Mouse (Mus musculus) adrenal gland, postnatal 14 days (tissue): ENCODE results near the gene Gm13290. TPM values are rescaled to one million over a fixed set of nuclear protein-coding genes. Genes with fewer than 3 reads are reported as not detected.
"Not testable (repeated sequence)": the region's sequence is repeated elsewhere in the genome, so short reads cannot be mapped to it uniquely, and the experiment has no call there.

Experiments
- DNase-seq: peaks from one replicate; pipeline ENCODE4 v3.0.0; 2021; ENCODE audit warnings: mixed read lengths
- long read RNA-seq, 2 experiments: library from polyadenylated mRNA; stranded (forward); transcript quantifications; one replicate each; pipeline ENCODE4 v2.0.0; 2021
- total RNA-seq: library from RNA; stranded (reverse); gene quantifications from 2 replicates; pipeline ENCODE4 v1.2.3, GENCODE M21; 2021

Gene Gm13290
- total RNA-seq = not detected in 2 replicates
- long read RNA-seq, experiment 1 = 0 reads
- long read RNA-seq, experiment 2 = 0 reads

GRCm38 (mm10) chr4:88773534-88773933 is at the start of gene Gm13290:
Gene Gm13290, plus strand, starts transcription at chr4:88773834.
- not testable (repeated sequence) for DNase-seq

- DNase-seq = no peak
Measured at GRCm38 (mm10) chr4:88726727-88727126, 46.9 kb upstream of the Gm13290 start.

- peak; percentile 57 for DNase-seq
Measured at GRCm38 (mm10) chr4:88727324-88727723, 46.3 kb upstream of the Gm13290 start.

GRCm38 (mm10) chr4:88738480-88738879 is 35.2 kb upstream of the Gm13290 start:
- peak; percentile 82 for DNase-seq

GRCm38 (mm10) chr4:88739036-88739435 is 34.6 kb upstream of the Gm13290 start:
- no peak for DNase-seq

DNA sequence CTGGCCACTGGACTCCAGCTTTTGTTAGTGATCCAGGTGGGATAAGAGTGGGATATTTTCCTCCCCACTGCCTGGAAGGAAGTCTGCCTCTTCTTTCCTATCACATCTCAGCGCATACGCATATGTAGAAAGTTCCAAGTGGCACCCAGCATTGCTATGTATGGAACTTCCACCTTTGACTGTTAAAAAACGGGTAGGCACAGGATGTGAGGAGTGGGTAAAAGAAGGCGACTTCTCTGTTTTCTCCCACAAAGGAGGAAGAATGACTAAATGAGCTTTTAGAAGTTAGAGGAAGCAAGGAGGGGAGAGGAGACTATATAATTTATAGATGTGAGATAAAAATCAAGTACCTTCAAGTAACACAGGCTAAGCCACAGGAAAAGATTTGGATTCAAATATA is 32.2 kb upstream of the Gm13290 start:
- no peak for DNase-seq

DNA sequence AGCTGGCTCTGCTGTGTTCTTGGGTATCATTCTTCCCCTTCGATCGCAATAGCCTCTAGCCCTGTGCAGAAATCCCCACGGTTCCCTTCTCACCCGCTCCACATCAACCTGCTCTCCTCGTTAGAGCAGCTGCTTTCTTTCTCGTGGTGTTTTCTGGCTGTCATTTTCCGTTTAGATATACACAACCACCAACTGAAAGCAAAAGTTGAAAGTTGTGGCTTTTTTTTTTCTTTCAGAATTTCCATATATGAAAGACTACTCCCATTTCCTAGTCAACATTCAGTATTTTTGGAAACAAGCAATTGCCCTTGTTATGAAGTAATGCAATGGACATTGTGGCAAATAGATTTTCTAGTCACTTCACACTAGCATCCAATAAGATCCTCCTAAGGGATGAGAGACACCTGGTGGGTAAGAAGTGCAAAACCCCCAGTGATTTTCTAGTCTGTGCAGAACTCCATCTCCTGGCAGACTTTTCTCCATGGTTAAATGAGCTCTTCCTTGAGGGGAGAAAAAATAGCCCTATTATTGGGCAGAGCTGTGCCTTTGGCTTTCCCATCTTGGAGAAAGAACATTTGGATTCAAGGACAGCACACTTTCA is 30.8 kb upstream of the Gm13290 start:
- no peak for DNase-seq

GRCm38 (mm10) chr4:88744207-88744606 is 29.4 kb upstream of the Gm13290 start:
- DNase-seq = no peak

- no peak for DNase-seq
Measured at GRCm38 (mm10) chr4:88749926-88750325, 23.7 kb upstream of the Gm13290 start.

DNA sequence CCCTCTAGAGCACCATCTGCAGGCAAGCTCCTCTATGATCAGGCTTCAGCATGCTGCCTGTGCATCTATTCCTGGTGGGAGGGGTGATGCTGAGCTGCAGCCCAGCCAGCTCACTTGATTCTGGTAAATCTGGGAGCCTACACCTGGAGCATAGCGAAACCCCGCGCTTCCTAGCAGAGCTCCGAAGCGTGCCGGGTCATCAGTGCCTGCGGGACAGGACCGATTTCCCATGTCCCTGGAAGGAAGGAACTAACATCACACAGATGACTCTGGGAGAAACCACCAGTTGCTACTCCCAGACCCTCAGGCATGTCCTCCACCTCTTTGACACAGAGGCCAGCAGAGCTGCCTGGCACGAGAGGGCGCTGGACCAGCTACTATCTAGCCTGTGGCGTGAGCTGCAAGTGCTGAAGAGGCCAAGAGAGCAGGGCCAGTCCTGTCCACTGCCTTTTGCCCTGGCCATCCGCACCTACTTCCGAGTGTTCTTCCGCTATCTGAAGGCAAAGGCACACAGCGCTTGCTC is 18.8 kb upstream of the Gm13290 start, which contains the start of gene Gm13271:
Gm13271 (plus strand) TSS at position 51 of the 523 bp plus-strand sequence.
- DNase-seq = peak; percentile 42

- peak; percentile 14 for DNase-seq
Measured at GRCm38 (mm10) chr4:88756581-88757513, 16.8 kb upstream of the Gm13290 start.

GRCm38 (mm10) chr4:88757628-88758031 is 16.0 kb upstream of the Gm13290 start:
- peak; percentile 85 for DNase-seq

- not testable (repeated sequence) for DNase-seq
Measured at GRCm38 (mm10) chr4:88758751-88759150, 14.9 kb upstream of the Gm13290 start.

- peak; percentile 42 for DNase-seq
Measured at GRCm38 (mm10) chr4:88759610-88760268, 13.9 kb upstream of the Gm13290 start, which contains the start of gene Gm13283. Gene Gm13283, plus strand, starts transcription at chr4:88760119.

- DNase-seq = peak; percentile 85
Measured at GRCm38 (mm10) chr4:88760431-88760830, 13.2 kb upstream of the Gm13290 start.

GRCm38 (mm10) chr4:88761776-88762175 is 11.9 kb upstream of the Gm13290 start:
- peak; percentile 59 for DNase-seq

DNA sequence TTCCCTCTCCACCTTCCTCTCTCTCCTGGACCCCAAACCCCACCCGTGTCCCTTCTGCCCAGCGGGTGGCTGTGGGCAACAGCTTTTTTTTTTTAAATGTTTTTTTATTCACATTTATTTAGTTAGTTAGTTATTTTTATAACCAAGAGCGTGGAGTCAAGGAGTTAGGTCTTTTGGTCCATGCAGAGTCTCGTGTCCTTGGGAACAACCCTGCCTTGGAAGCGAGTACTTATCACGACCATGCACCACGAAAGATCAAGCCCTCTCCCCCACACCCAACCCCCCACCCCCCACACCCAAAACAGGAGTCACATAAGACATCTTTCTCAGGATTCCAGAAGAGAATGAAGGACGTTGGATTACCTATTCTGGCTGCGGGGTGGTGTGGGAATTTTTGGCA is 11.3 kb upstream of the Gm13290 start:
- DNase-seq = peak; percentile 16

GRCm38 (mm10) chr4:88763384-88764018 is 10.1 kb upstream of the Gm13290 start:
- DNase-seq = peak; percentile 69

- not testable (repeated sequence) for DNase-seq
Measured at GRCm38 (mm10) chr4:88776622-88777021, 3.0 kb downstream of the Gm13290 start, which contains the start of gene Gm13289. Gene Gm13289, plus strand, starts transcription at chr4:88776922.

DNA sequence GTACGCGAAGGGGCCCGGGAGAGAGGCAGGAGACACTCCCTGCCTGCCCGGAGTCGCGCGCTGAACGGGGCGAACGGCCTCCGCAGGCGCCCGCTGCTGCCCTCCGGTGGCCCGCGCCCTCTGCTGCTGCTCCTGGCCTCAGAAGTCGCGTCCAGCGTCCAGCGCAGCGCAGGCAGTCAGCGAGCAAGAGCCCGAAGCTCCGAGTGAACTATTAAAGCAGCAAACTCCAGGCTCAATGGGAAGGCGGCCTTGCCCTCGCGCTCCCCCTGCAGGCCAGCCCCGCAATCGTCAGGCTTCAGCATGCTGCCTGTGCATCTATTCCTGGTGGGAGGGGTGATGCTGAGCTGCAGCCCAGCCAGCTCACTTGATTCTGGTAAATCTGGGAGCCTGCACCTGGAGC is 5.9 kb downstream of the Gm13290 start, which contains the start of gene Gm13272:
Gm13272 (plus strand) TSS at position 301 of the 400 bp plus-strand sequence.
- DNase-seq = not testable (repeated sequence)

GRCm38 (mm10) chr4:88780320-88780719 is 6.7 kb downstream of the Gm13290 start:
- DNase-seq = not testable (repeated sequence)
